Mouse (Mus musculus) heart, embryonic 10.5 days (tissue): Measurements from ENCODE around the gene Dph6. TPM values are rescaled to one million over a fixed set of nuclear protein-coding genes. Genes with fewer than 3 reads are reported as not detected.
A peak's percentile ranks its signal among the peaks of the same experiment; 100 is the strongest.
"Not testable (repeated sequence)": the region's sequence is repeated elsewhere in the genome, so short reads cannot be mapped to it uniquely, and the experiment has no call there.

ENCODE experiments used
- DNase-seq: peaks from one replicate; pipeline ENCODE4 v3.0.0-alpha.2; 2017; ENCODE audit warnings: low spot score
- H3K27ac ChIP-seq: fragments of 300-500 bp; sonication (generic); 2 replicates; pipeline ENCODE4 v1.5.1; 2016; ENCODE audit warnings: mild to moderate bottlenecking
- H3K27me3 ChIP-seq: fragments of 300-500 bp; sonication (generic); 2 replicates; pipeline ENCODE4 v1.6.1; 2016; ENCODE audit warnings: mild to moderate bottlenecking; ENCODE audit not compliant: poor library complexity, insufficient read depth, severe bottlenecking
- H3K36me3 ChIP-seq: fragments of 300-500 bp; sonication (generic); 2 replicates; pipeline ENCODE4 v1.6.1; 2016; ENCODE audit warnings: mild to moderate bottlenecking, moderate library complexity
- H3K4me1 ChIP-seq: fragments of 300-500 bp; sonication (generic); 2 replicates; pipeline ENCODE4 v1.6.1; 2016; ENCODE audit warnings: mild to moderate bottlenecking
- H3K4me3 ChIP-seq: fragments of 300-500 bp; sonication (generic); 2 replicates; pipeline ENCODE4 v1.5.1; 2016; ENCODE audit warnings: mild to moderate bottlenecking, moderate library complexity
- H3K9me3 ChIP-seq: fragments of 300-500 bp; sonication (generic); 2 replicates; pipeline ENCODE4 v1.6.1; 2016; ENCODE audit warnings: mild to moderate bottlenecking, moderate library complexity
- WGBS: fragments of 180-500 bp; shearing (Covaris S2); methylation state at CpG from one replicate; pipeline ENCODE4 v1.1.7; 2016; 5-methylcytosine and 5-hydroxymethylcytosine counted together
- polyA plus RNA-seq: library from polyadenylated mRNA; unstranded; fragments of >200 nt; fragmentation: Nextera tagmentation; extraction: Ambion mirVana; gene quantifications from 2 replicates; pipeline ENCODE4 v1.2.1, GENCODE M21; 2016

Gene Dph6
- polyA plus RNA-seq, 1 experiment from 2014 or later: 22.4 TPM

DNA sequence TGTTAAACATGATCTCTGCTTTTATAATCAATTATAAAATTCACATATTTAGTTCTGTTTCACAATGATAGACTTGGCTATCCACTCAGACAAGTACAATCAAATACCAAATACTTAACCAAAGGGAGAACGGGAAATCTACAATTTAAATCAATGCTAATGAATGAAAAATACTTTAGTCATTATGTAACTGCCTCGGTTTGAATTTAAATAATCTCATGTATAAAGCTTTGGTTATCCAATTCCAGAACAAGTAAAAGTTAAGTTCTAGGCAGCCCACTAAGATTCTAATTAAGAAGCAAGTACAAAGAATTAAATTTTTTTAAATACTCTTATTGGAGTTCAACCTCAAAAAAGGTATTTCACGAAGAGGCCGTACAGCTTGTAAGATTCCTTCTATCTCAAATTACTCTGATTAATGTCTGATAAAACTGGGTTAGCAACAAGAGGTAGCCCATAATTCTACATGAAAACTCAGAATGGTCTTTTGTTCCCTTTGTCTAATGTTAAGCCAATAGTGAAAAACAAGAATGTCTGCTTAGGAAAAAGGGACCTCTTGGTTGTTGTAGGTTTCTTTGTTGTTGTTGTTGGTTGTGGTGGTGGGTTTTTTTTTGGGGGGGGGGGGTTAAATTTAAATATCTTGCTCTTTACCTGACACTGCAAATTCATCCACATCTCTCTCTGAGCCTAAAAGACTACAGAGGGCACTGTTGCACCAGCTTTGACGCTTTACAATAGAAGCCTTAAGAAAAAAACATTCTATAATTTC, 32.8 kb downstream of the Dph6 start:
- no peaks in the 10 kb centered on the region for H3K36me3 ChIP-seq
- no peaks in the 10 kb centered on the region for H3K9me3 ChIP-seq
- H3K27ac ChIP-seq: 0 out of 2 replicates have a peak overlapping the region, but pooled peaks have one; percentile 22
- WGBS: 60% methylated on average over 5 of the region's 5 CpGs
- H3K27me3 ChIP-seq: no peaks in the 10 kb centered on the region
- H3K4me3 ChIP-seq: no peak overlapping the region
- DNase-seq: no peak
- H3K4me1 ChIP-seq: 0 out of 2 replicates have a peak, but pooled peaks cover 3% of the 10 kb centered on the region

DNA sequence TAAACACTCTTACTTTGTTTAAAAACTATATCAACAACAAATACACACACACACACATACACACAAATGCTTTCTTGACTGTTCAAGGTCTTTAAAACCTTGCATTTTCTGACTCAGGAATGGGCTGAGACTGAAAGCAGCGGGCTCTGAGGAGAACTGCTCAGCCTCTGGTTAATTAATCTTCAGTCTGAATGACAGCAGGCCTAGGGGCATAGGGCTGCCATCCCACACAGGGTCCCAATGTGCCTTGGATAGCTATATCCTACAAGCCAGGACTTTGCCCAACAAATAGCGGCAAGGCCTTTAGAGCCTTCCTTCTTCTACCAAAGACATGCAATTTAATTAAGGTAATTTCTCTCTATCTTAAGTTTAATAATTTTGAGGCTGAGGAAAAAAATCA, 43.2 kb downstream of the Dph6 start:
- no peak overlapping the region for H3K27ac ChIP-seq
- no peak overlapping the region for H3K4me3 ChIP-seq
- H3K9me3 ChIP-seq: no peaks in the 10 kb centered on the region
- no peaks in the 10 kb centered on the region for H3K36me3 ChIP-seq
- no peak for DNase-seq
- 66% methylated on average over 2 of the region's 2 CpGs for WGBS
- H3K4me1 ChIP-seq: no peaks in the 10 kb centered on the region; the same call in 1 of the 2 replicates
- H3K27me3 ChIP-seq: no peaks in the 10 kb centered on the region

DNA sequence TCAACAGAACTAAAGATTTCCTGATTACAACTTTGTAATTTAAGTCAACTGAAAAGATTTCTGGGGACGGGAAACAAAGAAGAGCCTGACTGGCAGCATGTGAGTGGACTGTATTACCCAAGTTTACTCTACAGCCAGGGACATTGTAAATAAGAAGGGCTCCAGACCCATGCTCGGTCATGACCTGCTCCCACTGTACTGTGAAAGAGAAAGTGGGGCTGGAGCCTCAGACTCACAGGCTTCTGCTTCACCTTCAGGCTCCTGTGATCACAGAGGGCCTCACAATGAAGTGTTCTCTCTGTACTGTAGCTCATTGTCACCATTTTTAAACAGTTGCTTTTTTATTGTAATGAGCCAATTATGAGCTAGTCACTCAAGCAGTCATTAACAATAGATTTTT, 44.7 kb downstream of the Dph6 start:
- no peaks in the 10 kb centered on the region; the same call in 1 of the 2 replicates for H3K4me1 ChIP-seq
- no peaks in the 10 kb centered on the region for H3K9me3 ChIP-seq
- no peak overlapping the region for H3K4me3 ChIP-seq
- no peak overlapping the region for H3K27ac ChIP-seq
- WGBS: 62% methylated on average over 2 of the region's 2 CpGs
- no peaks in the 10 kb centered on the region for H3K27me3 ChIP-seq
- no peaks in the 10 kb centered on the region for H3K36me3 ChIP-seq
- DNase-seq: no peak

DNA sequence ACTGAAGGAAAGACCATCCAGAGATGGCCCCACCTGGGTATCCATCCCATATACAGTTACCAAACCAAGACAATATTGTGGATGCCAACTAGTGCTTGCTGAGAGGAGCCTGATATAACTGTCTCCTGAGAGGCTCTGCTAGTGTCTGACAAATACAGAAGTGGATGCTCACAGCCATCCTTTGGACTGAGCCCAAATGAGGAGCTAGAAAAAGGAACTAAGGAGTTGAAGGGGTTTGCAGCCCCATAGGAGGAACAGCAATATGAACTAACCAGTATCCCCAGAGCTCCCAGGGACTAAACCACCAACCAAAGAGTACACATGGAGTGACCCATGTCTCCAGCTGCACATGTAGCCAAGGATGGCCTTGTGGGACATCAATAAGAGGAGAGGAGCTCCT, 49.6 kb downstream of the Dph6 start:
- not testable (repeated sequence) for H3K27ac ChIP-seq, H3K27me3 ChIP-seq, H3K36me3 ChIP-seq, H3K4me3 ChIP-seq, DNase-seq, H3K9me3 ChIP-seq, H3K4me1 ChIP-seq

DNA sequence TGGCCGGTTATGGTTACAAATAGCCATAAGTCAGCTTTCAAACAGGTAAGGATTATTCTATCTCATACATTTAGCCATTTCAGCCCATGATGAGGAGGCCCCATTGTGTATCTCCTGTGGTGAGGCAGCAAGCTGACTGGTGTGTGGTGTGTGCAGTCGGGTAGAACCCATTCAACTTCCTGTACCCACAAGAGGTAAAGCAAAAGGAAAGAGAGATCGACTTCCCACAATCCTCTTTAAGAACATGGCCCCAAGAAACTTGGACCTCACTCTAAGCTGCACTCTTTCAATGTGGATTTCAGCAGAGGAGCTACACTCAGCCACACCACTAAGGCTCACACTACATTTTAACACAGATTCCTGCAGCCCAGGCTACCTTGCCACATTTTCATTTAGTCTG, 53.6 kb downstream of the Dph6 start:
- Histone ChIP-seq H3K36me3 (no peaks in the 10 kb centered on the region), H3K27me3 (no peaks in the 10 kb centered on the region), H3K4me3 (no peak overlapping the region), H3K27ac (no peak overlapping the region), H3K4me1 (no peaks in the 10 kb centered on the region), H3K9me3 (no peaks in the 10 kb centered on the region)
- WGBS: 91% methylated on average over 3 of the region's 3 CpGs
- DNase-seq: no peak

DNA sequence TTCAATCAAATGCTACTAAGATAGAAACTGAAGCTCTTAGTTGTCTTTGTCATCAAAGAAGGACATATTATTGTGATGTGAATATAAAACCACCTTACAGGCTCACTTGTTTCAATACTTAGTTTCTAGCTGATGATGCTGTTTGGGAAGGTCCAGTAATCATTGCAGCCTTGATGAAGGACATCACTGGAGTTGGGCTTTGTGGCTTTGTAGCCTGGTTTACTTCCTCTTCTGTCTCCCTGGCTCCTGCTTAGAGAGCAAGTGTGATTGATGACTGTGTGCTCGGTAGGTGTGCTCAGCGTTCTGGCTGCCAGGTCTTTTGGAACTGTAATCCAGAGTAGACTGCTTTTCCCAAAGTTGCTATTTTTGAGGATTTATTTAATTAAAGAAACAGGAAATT, 55.0 kb downstream of the Dph6 start:
- Histone ChIP-seq H3K36me3 (no peaks in the 10 kb centered on the region), H3K9me3 (no peaks in the 10 kb centered on the region), H3K27me3 (no peaks in the 10 kb centered on the region), H3K4me1 (no peaks in the 10 kb centered on the region), H3K27ac (no peak overlapping the region), H3K4me3 (no peak overlapping the region)
- no peak for DNase-seq
- 37% methylated on average over 2 of the region's 2 CpGs for WGBS

DNA sequence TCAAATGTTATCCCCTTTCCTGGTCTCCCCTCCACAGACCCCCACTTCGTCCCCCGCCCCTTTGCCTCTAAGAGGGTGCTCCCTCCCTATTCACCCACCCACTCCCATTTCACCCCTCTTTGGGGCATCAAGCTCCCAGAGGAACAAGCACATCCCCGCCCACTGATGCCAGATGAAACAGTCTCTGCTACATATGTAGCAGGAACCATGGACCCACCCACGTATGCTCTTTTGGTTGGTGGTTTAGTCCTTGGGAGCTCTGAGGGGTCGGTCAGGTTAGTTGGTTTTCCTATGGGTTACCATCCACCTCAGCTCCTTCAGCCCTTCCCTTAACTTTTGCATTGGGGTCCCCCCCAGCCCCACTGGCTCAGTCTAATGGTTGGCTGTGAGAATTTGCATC, 61.4 kb downstream of the Dph6 start:
- DNase-seq: no peak
- Histone ChIP-seq H3K27ac (no peak overlapping the region), H3K4me3 (no peak overlapping the region), H3K4me1 (no peaks in the 10 kb centered on the region), H3K27me3 (no peaks in the 10 kb centered on the region), H3K9me3 (no peaks in the 10 kb centered on the region), H3K36me3 (no peaks in the 10 kb centered on the region)
- WGBS: 81% methylated on average over 5 of the region's 5 CpGs

DNA sequence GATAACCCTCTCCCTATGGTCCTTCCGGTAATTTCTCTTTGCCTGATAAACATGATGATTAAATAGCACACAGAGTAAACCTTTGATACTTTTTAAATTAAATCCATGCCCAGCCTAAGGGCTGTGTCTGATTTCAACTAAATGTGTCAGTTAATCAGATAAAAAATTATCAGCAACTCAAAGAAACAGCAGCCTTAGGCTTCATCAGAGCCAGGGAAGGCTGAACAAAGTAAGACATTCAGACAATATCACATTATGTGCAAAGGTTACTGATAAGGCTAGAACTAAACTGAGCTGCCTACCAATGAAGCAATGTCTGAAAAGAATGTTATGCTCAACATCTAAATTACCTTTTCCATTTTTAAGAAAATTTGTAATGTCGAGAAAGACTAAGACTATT, 74.0 kb downstream of the Dph6 start:
- no peaks in the 10 kb centered on the region for H3K36me3 ChIP-seq
- no peak overlapping the region for H3K27ac ChIP-seq
- H3K27me3 ChIP-seq: no peaks in the 10 kb centered on the region
- DNase-seq: no peak
- WGBS: 78% methylated on average over 2 of the region's 2 CpGs
- H3K4me1 ChIP-seq: no peaks in the 10 kb centered on the region
- no peaks in the 10 kb centered on the region for H3K9me3 ChIP-seq
- no peak overlapping the region for H3K4me3 ChIP-seq

DNA sequence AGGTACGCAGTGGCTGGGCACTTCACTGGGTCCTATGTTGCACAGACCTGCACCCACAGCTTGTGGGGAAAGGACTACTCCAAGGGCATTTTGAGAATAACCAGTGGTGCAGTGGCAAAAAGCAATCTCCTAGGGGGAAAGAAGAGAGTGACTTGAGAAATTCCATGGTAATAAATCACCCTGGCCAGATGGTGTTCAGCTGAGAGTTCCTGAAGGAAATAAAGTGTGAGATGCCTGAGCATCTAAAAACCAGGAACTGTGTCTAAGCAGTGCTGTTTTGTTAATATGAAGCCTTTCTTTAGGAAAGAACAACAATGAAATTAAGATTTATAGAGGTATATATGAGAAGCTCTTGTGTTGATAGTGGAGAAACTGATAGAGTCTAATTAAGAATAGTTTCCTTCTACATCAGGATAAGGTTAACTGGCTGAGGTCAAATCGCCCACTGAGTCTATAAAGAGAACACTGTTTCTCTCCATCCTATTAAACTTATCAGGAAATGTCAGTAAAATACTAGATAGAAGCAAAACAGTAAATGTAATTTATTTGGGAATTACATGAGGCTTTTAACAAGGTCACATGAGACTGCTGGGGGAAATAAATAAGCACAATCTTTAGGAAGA, 111.7 kb downstream of the Dph6 start:
- H3K4me3 ChIP-seq: no peak overlapping the region
- DNase-seq: no peak
- no peaks in the 10 kb centered on the region for H3K9me3 ChIP-seq
- 76% methylated on average over 2 of the region's 2 CpGs for WGBS
- no peaks in the 10 kb centered on the region for H3K36me3 ChIP-seq
- H3K4me1 ChIP-seq: no peaks in the 10 kb centered on the region; the same call in 1 of the 2 replicates
- no peak overlapping the region for H3K27ac ChIP-seq
- no peaks in the 10 kb centered on the region for H3K27me3 ChIP-seq

DNA sequence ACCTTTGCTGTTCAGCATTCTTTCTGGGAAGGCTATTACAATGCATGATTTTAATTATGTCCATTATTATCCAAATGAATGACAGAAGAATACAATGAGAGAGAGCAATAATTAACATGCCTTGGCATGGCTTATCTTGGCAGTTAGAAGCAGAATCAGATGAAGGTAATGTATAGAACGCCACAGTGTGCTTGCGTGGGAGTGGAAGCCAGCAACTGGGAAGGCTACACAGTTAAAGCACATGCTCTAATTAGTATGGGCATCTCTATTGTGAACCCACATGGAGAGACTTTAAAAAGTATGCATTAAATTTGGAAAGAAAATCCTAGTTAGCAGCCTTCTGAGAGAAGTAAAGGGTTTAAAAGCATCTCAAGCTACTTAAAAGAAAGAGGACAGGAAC, 112.4 kb downstream of the Dph6 start:
- H3K4me1 ChIP-seq: no peaks in the 10 kb centered on the region; the same call in 1 of the 2 replicates
- H3K27ac ChIP-seq: no peak overlapping the region
- no peaks in the 10 kb centered on the region for H3K27me3 ChIP-seq
- no peak overlapping the region for H3K4me3 ChIP-seq
- DNase-seq: no peak
- WGBS: 87% methylated on average over 2 of the region's 2 CpGs
- no peaks in the 10 kb centered on the region for H3K9me3 ChIP-seq
- no peaks in the 10 kb centered on the region for H3K36me3 ChIP-seq

DNA sequence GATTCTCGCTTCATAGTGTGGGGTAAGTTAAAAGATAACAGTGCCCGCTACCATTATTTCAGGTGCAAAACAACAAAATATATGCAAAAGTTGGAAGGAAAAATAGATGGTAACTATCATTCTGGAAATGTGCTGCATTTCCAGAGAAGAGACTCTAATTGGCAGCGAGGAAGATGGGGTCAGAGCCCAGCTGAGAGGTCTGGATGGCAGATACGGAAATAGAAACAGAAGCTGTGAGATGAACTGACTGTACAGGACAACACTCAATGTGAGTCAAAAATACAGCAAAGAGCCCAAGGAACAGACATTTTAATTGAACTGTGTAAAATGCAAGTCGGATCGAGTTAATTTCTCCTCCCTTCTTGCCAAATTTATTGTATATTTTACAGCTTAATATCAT, 114.3 kb downstream of the Dph6 start:
- DNase-seq: no peak
- Histone ChIP-seq H3K4me3 (no peak overlapping the region), H3K27me3 (no peaks in the 10 kb centered on the region), H3K36me3 (no peaks in the 10 kb centered on the region), H3K9me3 (no peaks in the 10 kb centered on the region), H3K4me1 (peaks cover 5% of the 10 kb centered on the region; the same call in 1 of the 2 replicates), H3K27ac (no peak overlapping the region)
- 81% methylated on average over 6 of the region's 6 CpGs for WGBS

DNA sequence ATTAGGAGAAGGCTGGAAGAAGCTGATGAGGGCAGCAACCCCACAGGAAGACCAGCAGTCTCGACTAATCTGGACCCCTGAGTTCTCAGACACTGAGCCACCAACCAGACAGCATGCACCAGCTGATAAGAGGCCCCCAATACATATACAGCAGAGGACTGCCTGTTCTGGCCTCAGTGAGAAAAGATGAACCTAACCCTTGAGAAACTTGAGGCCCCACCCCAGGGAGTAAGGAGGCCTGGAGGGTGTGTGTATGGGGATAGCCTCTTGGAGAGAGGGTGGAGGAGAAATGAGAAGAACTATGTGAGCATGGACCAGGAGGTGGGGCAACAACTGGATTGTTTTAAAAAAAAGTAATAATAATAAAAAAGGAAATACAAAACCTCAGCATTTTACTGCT, 118.7 kb downstream of the Dph6 start:
- no peak overlapping the region for H3K27ac ChIP-seq
- H3K27me3 ChIP-seq: no peaks in the 10 kb centered on the region
- H3K4me3 ChIP-seq: no peak overlapping the region
- H3K4me1 ChIP-seq: peaks cover 5% of the 10 kb centered on the region; the same call in 1 of the 2 replicates
- no peak for DNase-seq
- no peaks in the 10 kb centered on the region for H3K9me3 ChIP-seq
- H3K36me3 ChIP-seq: peaks cover 3% of the 10 kb centered on the region; the same call in 1 of the 2 replicates
- 3% methylated on average over 1 of the region's 1 CpGs for WGBS

DNA sequence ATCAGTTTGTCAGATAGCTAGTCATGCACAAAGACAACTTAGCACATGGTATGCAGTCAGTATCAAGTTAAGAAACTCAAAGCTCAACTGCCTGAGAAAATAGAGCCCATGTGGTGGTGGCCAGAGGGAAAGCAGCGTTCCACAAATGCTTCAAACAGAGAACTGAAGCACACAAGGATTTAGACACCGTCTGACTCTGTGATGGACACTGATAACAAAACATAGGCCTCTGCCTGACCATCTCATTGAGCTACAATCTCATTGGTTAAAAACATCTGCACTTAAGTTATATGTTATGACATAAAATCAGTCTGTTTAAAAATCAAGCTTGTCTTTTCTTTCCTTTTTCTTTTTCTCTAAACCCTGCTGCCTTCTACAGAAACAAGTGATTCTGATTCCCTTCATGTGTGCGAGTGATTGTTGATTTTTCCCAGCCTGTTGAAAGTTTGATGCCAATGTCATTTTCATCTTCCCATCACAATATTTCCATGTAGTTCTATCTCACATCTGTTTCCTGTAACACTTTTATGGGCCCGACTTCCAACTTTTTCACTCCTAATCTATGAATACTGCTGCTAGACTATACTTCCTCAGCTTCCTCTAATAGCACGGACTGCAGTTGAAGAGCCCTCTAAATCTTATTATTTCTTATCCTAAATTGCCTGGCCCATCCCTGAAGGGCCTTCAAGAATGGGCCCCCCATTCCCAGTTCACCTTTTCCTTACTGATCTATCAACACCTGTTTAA, 123.6 kb downstream of the Dph6 start:
- DNase-seq: no peak
- H3K27me3 ChIP-seq: no peaks in the 10 kb centered on the region
- H3K4me3 ChIP-seq: no peak overlapping the region
- H3K9me3 ChIP-seq: no peaks in the 10 kb centered on the region
- WGBS: 71% methylated on average over 5 of the region's 5 CpGs
- no peak overlapping the region for H3K27ac ChIP-seq
- peaks cover 3% of the 10 kb centered on the region; the same call in 1 of the 2 replicates for H3K36me3 ChIP-seq
- peaks cover 5% of the 10 kb centered on the region; the same call in 1 of the 2 replicates for H3K4me1 ChIP-seq
